Mouse (Mus musculus) heart, adult 2 months (tissue): ENCODE data around the gene Mtr.

ENCODE experiments used
- CTCF ChIP-seq: fragments of 200-600 bp; IDR thresholded peaks from 2 replicates; pipeline ENCODE4 v1.8.1; 2022; ENCODE audit warnings: antibody characterized with exemption, mild to moderate bottlenecking, moderate library complexity
- EP300 ChIP-seq: fragments of 200-500 bp; IDR thresholded peaks from 2 replicates; pipeline ENCODE4 v1.6.1; 2011; ENCODE audit warnings: low read depth, low read length, control low read depth; ENCODE audit not compliant: insufficient read depth
- POLR2A ChIP-seq: fragments of 200-500 bp; IDR thresholded peaks from 2 replicates; pipeline ENCODE4 v1.6.1; 2011; ENCODE audit warnings: mild to moderate bottlenecking, low read depth, low read length, control low read depth; ENCODE audit not compliant: insufficient read depth

GRCm38 (mm10) chr13:12267971-12268370 is 10.1 kb upstream of the Mtr start:
- TF ChIP-seq CTCF (no peak), POLR2A (no peak), EP300 (0 out of 2 replicates have a peak, but pooled peaks have one; percentile 23)
